Mouse (Mus musculus): ENCODE results near the gene Oxld1.

The Oxld1 gene

GRCm38 (mm10) chr11:120483448-120483934 lies 25.6 kb upstream of the Oxld1 start:
- no peak for DNase-seq (ENCODE audit: low spot score in 2 of 2)

- no peak for DNase-seq (ENCODE audit: low spot score in 2 of 2)
Observed at GRCm38 (mm10) chr11:120472052-120472451, 14.2 kb upstream of the Oxld1 start.

DNA sequence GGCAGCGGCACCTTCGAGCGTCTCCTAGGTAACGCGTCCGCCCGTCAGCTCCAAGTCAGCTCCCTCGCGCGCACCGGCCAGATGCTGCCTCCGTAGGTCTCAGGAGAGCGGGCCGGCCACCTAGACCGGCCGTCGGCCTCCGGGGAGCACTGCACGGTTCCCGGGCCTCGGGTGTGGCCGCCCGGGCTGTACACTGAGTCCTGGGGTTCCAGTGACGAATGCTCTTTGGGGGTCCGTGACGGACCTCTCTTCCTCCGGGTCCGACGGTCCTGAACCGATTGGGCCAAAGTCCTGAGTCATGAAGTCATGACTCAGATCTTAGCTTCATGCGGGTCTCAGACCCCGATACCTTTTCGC lies 9.8 kb upstream of the Oxld1 start:
- DNase-seq (ENCODE audit: low spot score in 2 of 2), result no peak

GRCm38 (mm10) chr11:120467051-120467735 lies 9.3 kb upstream of the Oxld1 start, which contains the start of gene Arl16:
TSS of gene Arl16 (minus strand) at chr11:120467607.
- peak; percentile 83 to 90 for DNase-seq (ENCODE audit: low spot score in 2 of 2)

DNA sequence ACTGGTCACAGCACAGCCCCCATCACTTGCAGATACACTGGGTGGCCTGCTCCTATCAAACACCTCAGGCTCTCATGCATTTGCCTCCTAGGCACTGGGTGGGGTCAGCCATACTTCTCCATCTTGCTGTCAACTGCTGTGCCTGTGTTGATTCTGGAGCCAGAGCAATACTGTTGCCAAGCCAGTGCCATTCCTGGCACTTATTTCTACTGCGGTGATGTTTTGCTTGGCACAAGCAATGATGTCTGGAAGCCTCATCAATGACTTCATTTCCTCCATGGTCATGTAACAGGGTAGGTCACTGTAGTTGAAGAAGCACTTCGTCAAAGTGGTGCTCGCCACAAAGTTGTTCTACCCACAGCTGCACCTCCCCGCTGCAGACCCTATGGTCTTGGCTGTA lies 7.7 kb upstream of the Oxld1 start:
- no peak for DNase-seq (ENCODE audit: low spot score in 2 of 2)

GRCm38 (mm10) chr11:120464365-120464764 lies 6.5 kb upstream of the Oxld1 start:
- no peak for DNase-seq (ENCODE audit: low spot score in 2 of 2)

- DNase-seq (ENCODE audit: low spot score in 2 of 2), result no peak
Observed at GRCm38 (mm10) chr11:120463536-120463935, 5.7 kb upstream of the Oxld1 start.

GRCm38 (mm10) chr11:120458847-120459597 lies 1.2 kb upstream of the Oxld1 start:
- DNase-seq (ENCODE audit: low spot score in 2 of 2), result no peak

GRCm38 (mm10) chr11:120457370-120457769 lies 498 bp downstream of the Oxld1 start:
- no peak for DNase-seq (ENCODE audit: low spot score in 2 of 2)

DNA sequence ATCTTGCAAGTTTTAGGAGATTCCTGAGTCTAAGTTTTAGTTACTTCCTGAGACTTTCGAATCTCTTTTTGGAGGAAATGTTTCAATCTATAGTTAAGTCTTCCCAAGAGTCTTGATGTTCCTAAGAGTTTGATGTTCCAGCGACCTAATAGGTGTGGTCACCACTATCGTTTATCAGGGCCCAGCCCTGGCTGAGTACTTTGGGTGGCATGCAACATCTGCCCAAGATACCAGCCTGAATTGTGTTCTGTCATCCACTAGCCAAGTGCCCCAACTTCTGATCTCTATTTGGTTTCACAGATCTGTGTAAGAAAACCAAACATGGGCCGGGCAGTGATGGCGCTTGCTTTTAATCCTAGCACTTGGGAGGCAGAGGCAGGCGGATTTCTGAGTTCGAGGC lies 2.5 kb downstream of the Oxld1 start:
- DNase-seq (ENCODE audit: low spot score in 2 of 2), result no peak

DNA sequence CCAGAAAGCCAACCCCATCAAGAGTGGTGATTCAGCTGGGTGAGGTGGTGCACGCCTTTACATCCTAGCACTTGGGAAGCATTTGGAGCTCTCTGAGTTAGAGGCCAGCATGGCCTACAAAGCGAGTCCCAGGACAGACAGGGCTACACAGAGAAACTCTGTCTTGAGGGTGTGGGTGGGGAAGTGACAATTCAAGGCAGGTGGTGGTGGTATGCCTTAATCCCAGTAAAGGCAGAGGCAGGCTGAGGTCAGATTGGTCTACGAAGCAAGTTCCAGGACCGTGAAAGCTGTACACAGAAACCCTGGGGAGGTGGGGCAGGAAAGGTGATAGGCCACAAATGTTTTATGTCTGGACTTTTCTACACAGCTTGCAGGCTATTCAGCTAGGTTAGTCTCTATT lies 2.9 kb downstream of the Oxld1 start:
- no peak for DNase-seq (ENCODE audit: low spot score in 2 of 2)

GRCm38 (mm10) chr11:120453306-120453705 lies 4.6 kb downstream of the Oxld1 start, which contains the start of gene Pde6g:
TSS of gene Pde6g (minus strand) at chr11:120453500.
- no peak for DNase-seq (ENCODE audit: low spot score in 2 of 2)

GRCm38 (mm10) chr11:120452246-120452645 lies 5.6 kb downstream of the Oxld1 start:
- no peak for DNase-seq (ENCODE audit: low spot score in 2 of 2)

GRCm38 (mm10) chr11:120447179-120447578 lies 10.7 kb downstream of the Oxld1 start:
- no peak for DNase-seq (ENCODE audit: low spot score in 2 of 2)

DNA sequence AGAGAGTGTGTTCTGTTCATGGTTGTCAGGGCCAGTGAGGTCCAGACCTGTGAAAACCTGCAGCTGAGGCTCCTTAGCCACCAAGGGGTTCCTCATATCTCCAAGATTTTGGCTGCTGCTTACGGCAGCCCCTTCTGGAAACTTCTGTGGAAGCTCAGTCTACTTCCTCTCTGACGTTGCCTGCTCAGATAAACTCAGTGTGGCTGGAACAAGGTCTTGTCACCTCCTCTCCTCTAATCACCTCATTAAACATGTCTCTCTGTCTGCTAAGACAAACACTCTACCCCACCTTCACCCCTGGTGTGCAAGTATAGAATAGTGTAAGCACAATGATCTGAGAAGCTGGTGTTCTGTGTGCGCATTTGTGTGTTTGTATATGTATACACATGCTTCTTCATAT lies 12.4 kb downstream of the Oxld1 start:
- DNase-seq (ENCODE audit: low spot score in 2 of 2), result no peak

- DNase-seq (ENCODE audit: low spot score in 2 of 2), result no peak
Observed at GRCm38 (mm10) chr11:120444106-120444505, 13.8 kb downstream of the Oxld1 start.

- DNase-seq (ENCODE audit: low spot score in 2 of 2), result no peak
Observed at GRCm38 (mm10) chr11:120442765-120443280, 15.0 kb downstream of the Oxld1 start.

DNA sequence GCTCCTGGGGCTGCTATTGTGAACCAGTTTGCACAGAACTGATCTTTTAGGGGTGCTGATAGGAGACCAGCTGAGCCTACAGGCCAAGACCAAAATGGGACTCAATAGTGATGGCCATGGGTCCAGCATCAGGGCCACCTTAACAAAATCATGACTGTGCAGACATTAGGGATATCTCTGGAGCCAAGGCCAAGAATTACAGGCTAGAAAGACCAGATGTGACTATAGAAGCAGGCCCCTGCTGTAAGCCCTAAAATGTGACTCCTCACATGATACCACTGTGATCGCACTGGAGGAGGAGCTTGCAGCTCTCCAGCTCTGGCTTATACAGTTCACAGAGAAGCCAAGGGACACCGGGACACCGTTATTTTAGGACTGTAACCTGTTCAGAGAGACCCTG lies 15.5 kb downstream of the Oxld1 start, which contains the start of gene Tspan10:
Gene Tspan10 (plus strand): TSS at position 301 of the 400 bp plus-strand sequence.
- DNase-seq (ENCODE audit: low spot score in 2 of 2), result no peak

- no peak for DNase-seq (ENCODE audit: low spot score in 2 of 2)
Observed at GRCm38 (mm10) chr11:120437857-120438385, 19.9 kb downstream of the Oxld1 start.

- peak; percentile 70 to 78 for DNase-seq (ENCODE audit: low spot score in 2 of 2)
Observed at GRCm38 (mm10) chr11:120437152-120437856, 20.6 kb downstream of the Oxld1 start, which contains the start of gene Nploc4. TSS of gene Nploc4 (minus strand) at chr11:120437708.

- DNase-seq (ENCODE audit: low spot score in 2 of 2), result no peak
Observed at GRCm38 (mm10) chr11:120426727-120427126, 31.1 kb downstream of the Oxld1 start.
